Mouse (Mus musculus): ENCODE measurements around the gene Prss48.
"Not testable (repeated sequence)": the region's sequence is repeated elsewhere in the genome, so short reads cannot be mapped to it uniquely, and the experiment has no call there.

- TF ChIP-seq POLR2A (IDR thresholded peaks at IDR 0.05; ENCODE audit: control insufficient read depth, low read depth, low read length); CTCF (IDR thresholded peaks at IDR 0.05; ENCODE audit: control insufficient read depth, insufficient read depth, insufficient replicate concordance, low read depth, low read length): not testable (repeated sequence)
Measured at GRCm38 (mm10) chr3:85981761-85982160, 20.5 kb downstream of the Prss48 start.

Data from testis, adult 2 months (tissue).